Mouse (Mus musculus): Measurements from ENCODE around the gene Hhex. TPM values are rescaled to one million over a fixed set of nuclear protein-coding genes. Genes with fewer than 3 reads are reported as not detected.

The Hhex gene
- polyA plus RNA-seq, 1 experiment = 0.89 TPM

DNA sequence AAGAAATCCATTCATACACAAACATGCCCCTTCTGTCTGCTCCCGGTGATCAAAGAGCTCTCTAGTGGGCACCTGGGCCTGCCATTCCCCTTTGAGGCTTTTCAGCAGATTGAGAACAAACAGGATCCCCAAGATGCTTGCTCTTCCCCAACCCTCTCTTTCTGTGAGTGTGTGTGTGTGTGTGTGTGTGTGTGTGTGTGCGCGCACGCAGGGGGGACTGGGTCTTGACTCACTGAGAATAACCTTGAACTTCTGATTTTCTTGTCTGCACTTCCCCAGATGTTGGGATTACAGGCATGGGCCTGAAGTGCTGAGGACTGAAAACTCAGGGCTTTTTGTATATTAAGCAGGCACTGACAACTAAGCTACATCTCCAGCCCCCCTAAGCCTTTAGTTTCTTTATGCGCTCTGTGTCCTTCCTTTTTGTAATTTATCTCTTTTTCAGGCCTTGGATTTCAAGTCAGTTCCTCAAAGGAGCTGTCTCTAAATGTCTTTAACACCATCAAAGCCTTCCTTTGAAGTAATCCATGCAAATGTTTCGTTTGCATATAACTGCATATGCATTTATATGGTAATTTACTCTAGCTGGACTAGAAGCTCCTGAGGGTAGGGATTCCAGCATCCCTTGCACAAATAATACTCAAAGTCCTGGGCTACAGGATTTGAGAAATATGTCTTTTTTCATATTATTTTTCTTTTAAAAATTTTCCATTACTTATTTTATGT is 34.4 kb downstream of the Hhex start:
- Histone ChIP-seq H3K36me3 (ENCODE audit: control insufficient read depth, insufficient read depth, low read length) (no peaks in the 10 kb centered on the region), H3K4me1 (ENCODE audit: control insufficient read depth, insufficient read depth, low read length) (peaks cover 7% of the 10 kb centered on the region; the same call in 1 of the 2 replicates), H3K27me3 (ENCODE audit: control insufficient read depth, insufficient read depth, low read length) (no peaks in the 10 kb centered on the region), H3K27ac (ENCODE audit: control insufficient read depth, insufficient read depth, low read depth, low read length) (no peak overlapping the region), H3K4me3 (ENCODE audit: control insufficient read depth, low read depth, low read length) (no peak overlapping the region)
- TF ChIP-seq CTCF (IDR thresholded peaks at IDR 0.05; ENCODE audit: control insufficient read depth, insufficient read depth, insufficient replicate concordance, low read depth, low read length) = no peak
- no peak for TF ChIP-seq POLR2A (IDR thresholded peaks at IDR 0.05; ENCODE audit: control insufficient read depth, low read depth, low read length)

DNA sequence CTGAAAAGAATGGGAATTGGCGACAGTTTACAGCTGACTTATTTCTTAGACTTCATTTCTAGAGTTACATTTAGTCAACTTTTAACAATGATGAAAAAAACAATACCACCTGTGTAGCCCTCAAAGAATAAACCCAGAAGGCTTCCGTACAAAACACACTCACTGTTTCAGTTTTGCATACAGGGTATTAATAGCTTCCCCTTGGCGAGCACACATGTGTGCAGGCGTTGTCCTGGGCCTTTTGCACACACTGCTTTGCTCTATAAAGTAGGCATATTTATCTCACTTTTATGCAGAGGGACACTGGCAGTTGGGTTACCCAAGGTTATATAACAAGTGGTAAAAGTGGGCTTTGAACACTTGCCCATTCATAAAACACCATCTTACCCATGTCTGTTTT is 37.1 kb downstream of the Hhex start:
- H3K27me3 ChIP-seq (ENCODE audit: control insufficient read depth, insufficient read depth, low read length) = no peaks in the 10 kb centered on the region
- H3K4me3 ChIP-seq (ENCODE audit: control insufficient read depth, low read depth, low read length) = no peak overlapping the region
- H3K4me1 ChIP-seq (ENCODE audit: control insufficient read depth, insufficient read depth, low read length) = peaks cover 3% of the 10 kb centered on the region; the same call in 1 of the 2 replicates
- no peaks in the 10 kb centered on the region for H3K36me3 ChIP-seq (ENCODE audit: control insufficient read depth, insufficient read depth, low read length)
- TF ChIP-seq POLR2A (IDR thresholded peaks at IDR 0.05; ENCODE audit: control insufficient read depth, low read depth, low read length) (no peak), CTCF (IDR thresholded peaks at IDR 0.05; ENCODE audit: control insufficient read depth, insufficient read depth, insufficient replicate concordance, low read depth, low read length) (no peak)
- no peak overlapping the region for H3K27ac ChIP-seq (ENCODE audit: control insufficient read depth, insufficient read depth, low read depth, low read length)

- TF ChIP-seq POLR2A (IDR thresholded peaks at IDR 0.05; ENCODE audit: control insufficient read depth, low read depth, low read length) (no peak), CTCF (IDR thresholded peaks at IDR 0.05; ENCODE audit: control insufficient read depth, insufficient read depth, insufficient replicate concordance, low read depth, low read length) (no peak)
- H3K27me3 ChIP-seq (ENCODE audit: control insufficient read depth, insufficient read depth, low read length) = no peaks in the 10 kb centered on the region
- H3K4me1 ChIP-seq (ENCODE audit: control insufficient read depth, insufficient read depth, low read length) = peaks cover 3% of the 10 kb centered on the region; the same call in 1 of the 2 replicates
- H3K27ac ChIP-seq (ENCODE audit: control insufficient read depth, insufficient read depth, low read depth, low read length) = no peak overlapping the region
- H3K36me3 ChIP-seq (ENCODE audit: control insufficient read depth, insufficient read depth, low read length) = no peaks in the 10 kb centered on the region
- no peak overlapping the region for H3K4me3 ChIP-seq (ENCODE audit: control insufficient read depth, low read depth, low read length)
Measured at GRCm38 (mm10) chr19:37472589-37472988, 38.0 kb downstream of the Hhex start.

DNA sequence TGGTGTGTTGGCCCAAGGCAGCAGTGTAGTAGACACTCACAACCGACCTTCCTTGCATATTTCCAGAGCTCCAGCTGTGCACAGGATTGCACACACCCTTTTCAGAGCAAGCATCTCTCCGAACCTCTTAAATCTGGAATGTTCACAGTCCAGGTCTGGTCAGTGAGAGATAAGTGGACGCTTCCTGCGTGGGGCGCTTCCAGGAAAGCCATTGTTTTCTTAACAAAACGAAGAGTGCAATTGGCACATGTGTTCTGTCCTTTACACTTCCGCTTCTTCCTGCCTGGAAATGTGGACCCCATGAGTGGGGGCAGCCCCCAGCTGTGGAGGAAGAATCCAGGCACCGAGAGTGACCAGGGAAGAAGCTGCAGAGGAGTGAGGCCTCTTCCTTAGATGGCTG is 47.1 kb downstream of the Hhex start:
- Histone ChIP-seq H3K36me3 (ENCODE audit: control insufficient read depth, insufficient read depth, low read length) (no peaks in the 10 kb centered on the region), H3K27ac (ENCODE audit: control insufficient read depth, insufficient read depth, low read depth, low read length) (no peak overlapping the region), H3K4me3 (ENCODE audit: control insufficient read depth, low read depth, low read length) (no peak overlapping the region), H3K27me3 (ENCODE audit: control insufficient read depth, insufficient read depth, low read length) (no peaks in the 10 kb centered on the region), H3K4me1 (ENCODE audit: control insufficient read depth, insufficient read depth, low read length) (no peaks in the 10 kb centered on the region)
- TF ChIP-seq POLR2A (IDR thresholded peaks at IDR 0.05; ENCODE audit: control insufficient read depth, low read depth, low read length) (no peak), CTCF (IDR thresholded peaks at IDR 0.05; ENCODE audit: control insufficient read depth, insufficient read depth, insufficient replicate concordance, low read depth, low read length) (no peak)

- H3K27me3 ChIP-seq (ENCODE audit: control insufficient read depth, insufficient read depth, low read length) = no peaks in the 10 kb centered on the region
- H3K27ac ChIP-seq (ENCODE audit: control insufficient read depth, insufficient read depth, low read depth, low read length) = no peak overlapping the region
- no peaks in the 10 kb centered on the region for H3K36me3 ChIP-seq (ENCODE audit: control insufficient read depth, insufficient read depth, low read length)
- no peak for TF ChIP-seq CTCF (IDR thresholded peaks at IDR 0.05; ENCODE audit: control insufficient read depth, insufficient read depth, insufficient replicate concordance, low read depth, low read length)
- TF ChIP-seq POLR2A (IDR thresholded peaks at IDR 0.05; ENCODE audit: control insufficient read depth, low read depth, low read length) = no peak
- no peaks in the 10 kb centered on the region for H3K4me1 ChIP-seq (ENCODE audit: control insufficient read depth, insufficient read depth, low read length)
- H3K4me3 ChIP-seq (ENCODE audit: control insufficient read depth, low read depth, low read length) = no peak overlapping the region
Measured at GRCm38 (mm10) chr19:37482556-37483187, 48.1 kb downstream of the Hhex start.

GRCm38 (mm10) chr19:37484787-37485186 is 50.2 kb downstream of the Hhex start:
- TF ChIP-seq POLR2A (IDR thresholded peaks at IDR 0.05; ENCODE audit: control insufficient read depth, low read depth, low read length) (no peak), CTCF (IDR thresholded peaks at IDR 0.05; ENCODE audit: control insufficient read depth, insufficient read depth, insufficient replicate concordance, low read depth, low read length) (no peak)
- no peaks in the 10 kb centered on the region for H3K4me1 ChIP-seq (ENCODE audit: control insufficient read depth, insufficient read depth, low read length)
- H3K27ac ChIP-seq (ENCODE audit: control insufficient read depth, insufficient read depth, low read depth, low read length) = no peak overlapping the region
- no peaks in the 10 kb centered on the region for H3K36me3 ChIP-seq (ENCODE audit: control insufficient read depth, insufficient read depth, low read length)
- no peak overlapping the region for H3K4me3 ChIP-seq (ENCODE audit: control insufficient read depth, low read depth, low read length)
- H3K27me3 ChIP-seq (ENCODE audit: control insufficient read depth, insufficient read depth, low read length) = no peaks in the 10 kb centered on the region

DNA sequence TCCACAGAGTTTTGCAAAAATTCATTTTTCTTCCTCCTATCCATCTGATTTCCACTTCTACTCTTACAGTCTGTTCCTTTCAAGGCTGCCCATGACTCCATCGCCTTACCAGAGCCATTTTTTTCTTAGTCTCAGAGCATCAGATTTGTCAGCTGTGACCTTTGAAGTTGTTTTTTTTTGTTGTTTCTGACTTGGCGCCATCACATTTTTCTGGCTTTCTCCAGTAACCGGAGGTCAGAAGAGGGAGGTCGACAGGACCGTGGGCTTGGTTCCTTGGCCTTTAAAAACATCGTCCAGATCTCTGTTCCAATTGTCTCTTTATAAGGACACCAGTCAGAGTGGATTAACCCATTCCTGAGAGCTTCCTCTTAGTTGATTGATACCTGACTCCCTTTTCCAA is 52.2 kb downstream of the Hhex start:
- Histone ChIP-seq H3K27me3 (ENCODE audit: control insufficient read depth, insufficient read depth, low read length) (no peaks in the 10 kb centered on the region), H3K4me1 (ENCODE audit: control insufficient read depth, insufficient read depth, low read length) (no peaks in the 10 kb centered on the region), H3K36me3 (ENCODE audit: control insufficient read depth, insufficient read depth, low read length) (no peaks in the 10 kb centered on the region), H3K4me3 (ENCODE audit: control insufficient read depth, low read depth, low read length) (no peak overlapping the region), H3K27ac (ENCODE audit: control insufficient read depth, insufficient read depth, low read depth, low read length) (no peak overlapping the region)
- TF ChIP-seq POLR2A (IDR thresholded peaks at IDR 0.05; ENCODE audit: control insufficient read depth, low read depth, low read length) (no peak), CTCF (IDR thresholded peaks at IDR 0.05; ENCODE audit: control insufficient read depth, insufficient read depth, insufficient replicate concordance, low read depth, low read length) (no peak)
